Mouse (Mus musculus): ENCODE data around the gene Crabp2. TPM values are rescaled to one million over a fixed set of nuclear protein-coding genes. Genes with fewer than 3 reads are reported as not detected.
A peak's percentile ranks its signal among the peaks of the same experiment; 100 is the strongest.

The Crabp2 gene
- polyA plus RNA-seq, 1 experiment, result 67.6 TPM

GRCm38 (mm10) chr3:87903821-87904220 lies 44.6 kb upstream of the Crabp2 start:
- H3K36me3 ChIP-seq (ENCODE audit: control insufficient read depth, insufficient read depth), result no peaks in the 10 kb centered on the region
- peaks cover 23% of the 10 kb centered on the region for H3K79me2 ChIP-seq (ENCODE audit: control insufficient read depth, insufficient read depth)
- no peak overlapping the region for H3K4me2 ChIP-seq (ENCODE audit: low read depth)
- H3ac ChIP-seq (ENCODE audit: control insufficient read depth, insufficient read length), result no peak overlapping the region
- H3K27me3 ChIP-seq (ENCODE audit: control insufficient read depth, insufficient read depth, insufficient read length), result no peaks in the 10 kb centered on the region
- H3K4me3 ChIP-seq, result no peak overlapping the region
- TF ChIP-seq TCF12 (IDR thresholded peaks at IDR 0.05; ENCODE audit: insufficient read depth, poor library complexity, severe bottlenecking) (no peak), USF1 (IDR thresholded peaks at IDR 0.05; ENCODE audit: low read depth) (no peak), TCF3 (IDR thresholded peaks at IDR 0.05; ENCODE audit: insufficient read length, low read depth) (no peak), CEBPB (IDR thresholded peaks at IDR 0.05; ENCODE audit: insufficient read depth, poor library complexity, severe bottlenecking) (no peak), POLR2A (IDR thresholded peaks at IDR 0.05; ENCODE audit: insufficient read length, low read depth) (no peak), SRF (IDR thresholded peaks at IDR 0.05; ENCODE audit: control insufficient read depth, insufficient read length, low read depth) (no peak), REST (IDR thresholded peaks at IDR 0.05; ENCODE audit: insufficient read depth, insufficient read length) (no peak), POLR2AphosphoS2 (IDR thresholded peaks at IDR 0.05; ENCODE audit: insufficient read length, low read depth) (no peak), MYOD1 (IDR thresholded peaks at IDR 0.05; ENCODE audit: control insufficient read depth in 1 of 3, insufficient read length in 2 of 3, low read depth in 2 of 3) (no peak), MYOG (IDR thresholded peaks at IDR 0.05; ENCODE audit: control insufficient read depth in 1 of 3, insufficient read depth in 1 of 3, insufficient read length in 2 of 3, low read depth in 2 of 3) (no peak), E2F4 (IDR thresholded peaks at IDR 0.05; ENCODE audit: insufficient read depth) (no peak), MAX (IDR thresholded peaks at IDR 0.05; ENCODE audit: low read depth) (no peak)

DNA sequence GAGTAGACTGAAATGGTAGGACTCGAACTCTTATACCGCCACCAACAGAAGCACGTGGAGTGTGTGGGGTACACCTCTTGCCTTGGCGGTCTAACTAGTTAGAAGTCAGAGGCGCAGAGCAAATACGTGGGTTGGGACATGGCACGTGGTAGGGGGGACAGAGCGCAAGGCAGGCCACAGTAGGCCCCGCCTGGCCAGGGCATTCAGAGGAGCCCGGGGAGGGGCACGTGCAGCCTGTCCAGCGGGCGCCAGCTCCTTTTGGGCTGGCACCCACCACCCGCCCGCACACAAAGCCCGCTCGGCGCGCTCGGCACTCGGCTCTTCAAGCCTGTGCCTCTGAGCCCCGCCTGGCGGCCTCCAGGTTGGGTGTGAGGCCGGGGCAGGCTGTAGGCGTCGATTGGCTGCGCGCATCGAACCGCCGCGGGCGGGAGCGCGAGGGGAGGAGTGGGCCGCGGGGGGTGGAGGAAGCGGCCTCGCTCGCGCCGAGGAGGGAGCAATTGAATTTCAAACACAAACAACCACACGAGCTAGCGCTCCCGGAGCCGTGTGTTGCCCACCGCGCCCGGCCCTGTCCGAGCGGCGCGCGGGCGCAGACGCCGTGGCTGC lies 42.5 kb upstream of the Crabp2 start, which contains the start of gene Hdgf:
TSS of gene Hdgf (plus strand) at position 442 of the 606 bp plus-strand sequence.
- peak within 1 kb of the TSS; percentile 95 for H3ac ChIP-seq (ENCODE audit: control insufficient read depth, insufficient read length)
- peak within 1 kb of the TSS; percentile 94 for H3K4me2 ChIP-seq (ENCODE audit: low read depth)
- peaks cover 45% of the 10 kb centered on the region for H3K79me2 ChIP-seq (ENCODE audit: control insufficient read depth, insufficient read depth)
- no peaks in the 10 kb centered on the region for H3K36me3 ChIP-seq (ENCODE audit: control insufficient read depth, insufficient read depth)
- H3K27me3 ChIP-seq (ENCODE audit: control insufficient read depth, insufficient read depth, insufficient read length), result no peaks in the 10 kb centered on the region
- TF ChIP-seq SRF (IDR thresholded peaks at IDR 0.05; ENCODE audit: control insufficient read depth, insufficient read length, low read depth) (peak; percentile 78), POLR2A (IDR thresholded peaks at IDR 0.05; ENCODE audit: insufficient read length, low read depth) (peak; percentile 46), MYOG (IDR thresholded peaks at IDR 0.05; ENCODE audit: control insufficient read depth in 1 of 3, insufficient read depth in 1 of 3, insufficient read length in 2 of 3, low read depth in 2 of 3) (peak in 2 of 3 experiments; percentile 29 to 35), TCF3 (IDR thresholded peaks at IDR 0.05; ENCODE audit: insufficient read length, low read depth) (no peak), TCF12 (IDR thresholded peaks at IDR 0.05; ENCODE audit: insufficient read depth, poor library complexity, severe bottlenecking) (no peak), E2F4 (IDR thresholded peaks at IDR 0.05; ENCODE audit: insufficient read depth) (peak; percentile 41), USF1 (IDR thresholded peaks at IDR 0.05; ENCODE audit: low read depth) (peak; percentile 76), POLR2AphosphoS2 (IDR thresholded peaks at IDR 0.05; ENCODE audit: insufficient read length, low read depth) (peak; percentile 62), MYOD1 (IDR thresholded peaks at IDR 0.05; ENCODE audit: control insufficient read depth in 1 of 3, insufficient read length in 2 of 3, low read depth in 2 of 3) (no peak), MAX (IDR thresholded peaks at IDR 0.05; ENCODE audit: low read depth) (peak; percentile 45), CEBPB (IDR thresholded peaks at IDR 0.05; ENCODE audit: insufficient read depth, poor library complexity, severe bottlenecking) (no peak), REST (IDR thresholded peaks at IDR 0.05; ENCODE audit: insufficient read depth, insufficient read length) (no peak)
- peak within 1 kb of the TSS; percentile 76 for H3K4me3 ChIP-seq

GRCm38 (mm10) chr3:87906601-87906980 lies 41.9 kb upstream of the Crabp2 start:
- H3K36me3 ChIP-seq (ENCODE audit: control insufficient read depth, insufficient read depth), result no peaks in the 10 kb centered on the region
- peaks cover 51% of the 10 kb centered on the region for H3K79me2 ChIP-seq (ENCODE audit: control insufficient read depth, insufficient read depth)
- H3K27me3 ChIP-seq (ENCODE audit: control insufficient read depth, insufficient read depth, insufficient read length), result no peaks in the 10 kb centered on the region
- H3K4me2 ChIP-seq (ENCODE audit: low read depth), result no peak overlapping the region
- peak overlapping the region; percentile 76 for H3K4me3 ChIP-seq
- peak; percentile 14 for TF ChIP-seq POLR2A (IDR thresholded peaks at IDR 0.05; ENCODE audit: insufficient read length, low read depth)
- TF ChIP-seq SRF (IDR thresholded peaks at IDR 0.05; ENCODE audit: control insufficient read depth, insufficient read length, low read depth), result no peak
- TF ChIP-seq MYOD1 (IDR thresholded peaks at IDR 0.05; ENCODE audit: control insufficient read depth in 1 of 3, insufficient read length in 2 of 3, low read depth in 2 of 3), result peak in 2 of 3 experiments; percentile 11 to 39
- TF ChIP-seq MYOG (IDR thresholded peaks at IDR 0.05; ENCODE audit: control insufficient read depth in 1 of 3, insufficient read depth in 1 of 3, insufficient read length in 2 of 3, low read depth in 2 of 3), result peak in 1 of 3 experiments; percentile 14
- no peak for TF ChIP-seq TCF12 (IDR thresholded peaks at IDR 0.05; ENCODE audit: insufficient read depth, poor library complexity, severe bottlenecking)
- H3ac ChIP-seq (ENCODE audit: control insufficient read depth, insufficient read length), result peak overlapping the region; percentile 95

GRCm38 (mm10) chr3:87906981-87907857 lies 41.2 kb upstream of the Crabp2 start:
- Histone ChIP-seq H3K4me3 (peak overlapping the region; percentile 76), H3K79me2 (ENCODE audit: control insufficient read depth, insufficient read depth) (peaks cover 57% of the 10 kb centered on the region), H3K36me3 (ENCODE audit: control insufficient read depth, insufficient read depth) (no peaks in the 10 kb centered on the region), H3K27me3 (ENCODE audit: control insufficient read depth, insufficient read depth, insufficient read length) (no peaks in the 10 kb centered on the region), H3ac (ENCODE audit: control insufficient read depth, insufficient read length) (peak overlapping the region; percentile 95), H3K4me2 (ENCODE audit: low read depth) (peak overlapping the region; percentile 94)
- TF ChIP-seq POLR2A (IDR thresholded peaks at IDR 0.05; ENCODE audit: insufficient read length, low read depth) (peak; percentile 40), E2F4 (IDR thresholded peaks at IDR 0.05; ENCODE audit: insufficient read depth) (no peak)

Data from myocyte (in vitro differentiated cells).